Mouse (Mus musculus) bone marrow macrophage, adult 2 months (primary cell): ENCODE measurements around the gene Negr1.

Source experiments
- CTCF ChIP-seq: IDR thresholded peaks from 2 replicates; pipeline ENCODE4 v1.5.1; 2012; ENCODE audit warnings: low read depth, mild to moderate bottlenecking, low read length, moderate library complexity
- POLR2A ChIP-seq: IDR thresholded peaks from 2 replicates; pipeline ENCODE4 v1.6.1; 2012; ENCODE audit warnings: mild to moderate bottlenecking, low read depth, low read length, borderline replicate concordance

DNA sequence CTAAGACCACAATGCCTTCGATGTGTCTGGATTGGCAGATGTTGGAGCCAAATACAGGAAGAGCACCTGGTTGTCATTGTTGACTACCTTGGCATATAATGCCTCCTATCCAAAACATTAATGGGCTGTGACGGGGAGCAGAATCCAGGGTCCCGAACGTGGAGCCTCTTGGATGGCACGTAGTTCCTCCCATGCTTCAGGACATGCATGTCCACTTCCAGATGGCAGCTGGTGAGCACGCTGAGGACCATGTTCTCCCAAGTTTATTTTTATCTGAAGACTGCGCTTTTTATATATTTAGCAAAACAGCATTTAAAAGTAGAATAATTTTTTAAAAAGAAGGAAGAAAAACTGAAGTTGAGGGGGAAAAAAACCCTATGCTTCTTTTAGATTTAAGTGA is 231.1 kb downstream of the Negr1 start:
- TF ChIP-seq POLR2A (no peak), CTCF (no peak)
